Mouse (Mus musculus): ENCODE measurements around the gene Ccdc61. TPM values are rescaled to one million over a fixed set of nuclear protein-coding genes. Genes with fewer than 3 reads are reported as not detected.

Gene Ccdc61
- total RNA-seq, 1 experiment = 11.8 TPM

DNA sequence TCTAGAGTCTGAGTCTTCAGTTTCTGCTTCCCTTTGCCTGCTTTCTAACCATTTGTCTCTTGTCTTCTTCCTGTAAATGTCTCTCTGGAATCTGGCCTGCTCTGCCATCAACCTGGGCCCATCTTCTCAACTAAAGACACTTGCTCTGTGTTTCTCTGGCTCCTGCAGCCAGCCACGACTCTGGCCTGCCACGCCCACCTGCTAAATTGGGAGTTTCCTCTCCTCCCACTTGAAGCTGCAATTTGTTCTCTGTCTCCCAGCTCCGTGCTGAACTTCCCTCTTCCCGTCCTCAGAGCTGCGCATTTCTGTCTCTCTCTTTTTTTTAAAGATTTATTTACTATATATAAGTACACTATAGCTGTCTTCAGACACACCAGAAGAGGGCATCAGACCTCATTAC, 65.4 kb downstream of the Ccdc61 start:
- in situ Hi-C loops (cut with MboI; ENCODE audit: low sequenced_read_pairs in 2 of 2, unreplicated experiment in 2 of 2) = no loop called here
- H3K4me1 ChIP-seq (ENCODE audit: control insufficient read depth in 2 of 2, insufficient read depth in 2 of 2, low read length in 2 of 2, poor library complexity in 1 of 2) = peaks cover 1 to 9% of the 10 kb centered on the region in 2 experiments; a peak in 3 of 4 replicates
- H3K4me3 ChIP-seq (ENCODE audit: insufficient read depth in 1 of 2, low read depth in 1 of 2, low read length in 2 of 2, poor library complexity in 1 of 2, severe bottlenecking in 1 of 2) = no peak overlapping the region
- H3K9me3 ChIP-seq (ENCODE audit: control insufficient read depth, insufficient read depth, low read depth, low read length) = no peaks in the 10 kb centered on the region
- no peak overlapping the region for H3K9ac ChIP-seq (ENCODE audit: insufficient read depth, low read depth, low read length, poor library complexity, severe bottlenecking)
- H3K27ac ChIP-seq (ENCODE audit: insufficient read depth, low read depth, low read length, poor library complexity, severe bottlenecking) = no peak overlapping the region
- no peak for TF ChIP-seq HCFC1 (IDR thresholded peaks at IDR 0.05; ENCODE audit: borderline replicate concordance, insufficient read depth, low read length)
- TF ChIP-seq ZC3H11A (IDR thresholded peaks at IDR 0.05; ENCODE audit: borderline replicate concordance, low read depth, low read length) = no peak
- TF ChIP-seq MAFK (IDR thresholded peaks at IDR 0.05; ENCODE audit: insufficient read depth, low read depth, low read length) = no peak
- TF ChIP-seq ZNF384 (IDR thresholded peaks at IDR 0.05; ENCODE audit: low read depth, low read length) = no peak
- no peak for TF ChIP-seq CHD2 (IDR thresholded peaks at IDR 0.05; ENCODE audit: low read depth, low read length)
- no peak for DNase-seq (ENCODE audit: low read depth, low spot score)
- no peaks in the 10 kb centered on the region for H3K36me3 ChIP-seq (ENCODE audit: control insufficient read depth, insufficient read depth, low read length, poor library complexity, severe bottlenecking)

DNA sequence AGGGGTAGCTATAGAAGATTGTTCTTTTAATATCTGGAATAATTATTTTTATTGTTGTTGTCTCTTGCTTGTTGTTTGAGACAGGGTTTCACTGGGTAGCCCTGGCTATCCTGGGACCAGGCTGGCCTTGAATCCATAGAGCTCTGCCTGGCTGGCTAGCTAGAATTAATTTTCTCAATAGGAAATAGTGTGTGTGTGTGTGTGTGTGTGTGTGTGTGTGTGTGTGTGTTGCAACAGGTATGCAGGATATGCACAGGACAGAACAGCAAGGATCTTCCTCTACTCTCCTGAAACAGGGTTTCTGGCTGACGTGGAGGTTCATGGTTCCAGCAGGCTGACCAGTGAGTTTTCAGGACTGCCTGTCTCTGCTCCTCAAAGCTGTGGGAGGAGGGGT, 69.0 kb downstream of the Ccdc61 start:
- H3K9me3 ChIP-seq (ENCODE audit: control insufficient read depth, insufficient read depth, low read depth, low read length) = no peaks in the 10 kb centered on the region
- TF ChIP-seq HCFC1 (IDR thresholded peaks at IDR 0.05; ENCODE audit: borderline replicate concordance, insufficient read depth, low read length) = no peak
- no peak for TF ChIP-seq ZC3H11A (IDR thresholded peaks at IDR 0.05; ENCODE audit: borderline replicate concordance, low read depth, low read length)
- H3K4me1 ChIP-seq (ENCODE audit: control insufficient read depth in 2 of 2, insufficient read depth in 2 of 2, low read length in 2 of 2, poor library complexity in 1 of 2) = peaks cover 1 to 10% of the 10 kb centered on the region in 2 experiments; a peak in 3 of 4 replicates
- no peaks in the 10 kb centered on the region for H3K36me3 ChIP-seq (ENCODE audit: control insufficient read depth, insufficient read depth, low read length, poor library complexity, severe bottlenecking)
- H3K9ac ChIP-seq (ENCODE audit: insufficient read depth, low read depth, low read length, poor library complexity, severe bottlenecking) = peak overlapping the region; percentile 33; the same call in 1 of the 2 replicates
- H3K27ac ChIP-seq (ENCODE audit: insufficient read depth, low read depth, low read length, poor library complexity, severe bottlenecking) = no peak overlapping the region; the same call in 1 of the 2 replicates
- no peak for DNase-seq (ENCODE audit: low read depth, low spot score)
- H3K4me3 ChIP-seq (ENCODE audit: insufficient read depth in 1 of 2, low read depth in 1 of 2, low read length in 2 of 2, poor library complexity in 1 of 2, severe bottlenecking in 1 of 2) = peak overlapping the region; percentile 1 to 53; a peak in 3 of 4 replicates
- in situ Hi-C loops (cut with MboI; ENCODE audit: low sequenced_read_pairs in 2 of 2, unreplicated experiment in 2 of 2) = no loop called here

Other genes starting within 250 kb of the Ccdc61 start
- not detected in 2 replicates for gene Psg20, start 224.2 kb downstream of the Ccdc61 start, total RNA-seq (2012; rRNA removed)
- gene Psg22, start 192.3 kb downstream of the Ccdc61 start, total RNA-seq (2012; rRNA removed) = not detected in 2 replicates
- not detected in 2 replicates for gene Psg19, start 111.9 kb downstream of the Ccdc61 start, total RNA-seq (2012; rRNA removed)
- not detected in 2 replicates for gene Psg17, start 88.8 kb downstream of the Ccdc61 start, total RNA-seq (2012; rRNA removed)
- gene Mill2, start 70.4 kb downstream of the Ccdc61 start, total RNA-seq (2012; rRNA removed) = 0.04 and 0.21 TPM in 2 replicates
- 0.89 and 1.4 TPM in 2 replicates for gene Pglyrp1, start 39.1 kb downstream of the Ccdc61 start, total RNA-seq (2012; rRNA removed)
- gene Nova2, start 15.5 kb upstream of the Ccdc61 start, total RNA-seq (2012; rRNA removed) = 0.79 and 0.80 TPM in 2 replicates
- not detected in 2 replicates for gene Nanos2, start 77.0 kb upstream of the Ccdc61 start, total RNA-seq (2012; rRNA removed)
- 3.1 and 3.7 TPM in 2 replicates for gene Mypop, start 80.8 kb upstream of the Ccdc61 start, total RNA-seq (2012; rRNA removed)
- gene Irf2bp1, start 93.6 kb upstream of the Ccdc61 start, total RNA-seq (2012; rRNA removed) = 15.9 and 16.3 TPM in 2 replicates
- 1.6 and 1.7 TPM in 2 replicates for gene Foxa3, start 113.1 kb upstream of the Ccdc61 start, total RNA-seq (2012; rRNA removed)
- gene Sympk, start 114.0 kb upstream of the Ccdc61 start, total RNA-seq (2012; rRNA removed) = 91.5 and 105 TPM in 2 replicates
- gene Rsph6a, start 144.3 kb upstream of the Ccdc61 start, total RNA-seq (2012; rRNA removed) = 0.94 and 2.3 TPM in 2 replicates
- gene Dmwd, start 165.8 kb upstream of the Ccdc61 start, total RNA-seq (2012; rRNA removed) = 41.3 and 45.2 TPM in 2 replicates
- gene Dmpk, start 173.4 kb upstream of the Ccdc61 start, total RNA-seq (2012; rRNA removed) = 32.6 and 34.1 TPM in 2 replicates
- 2.9 and 3.0 TPM in 2 replicates for gene Six5, start 184.2 kb upstream of the Ccdc61 start, total RNA-seq (2012; rRNA removed)
- 1.2 and 1.9 TPM in 2 replicates for gene Gm4969, start 208.0 kb upstream of the Ccdc61 start, total RNA-seq (2012; rRNA removed)
- gene Fbxo46, start 209.4 kb upstream of the Ccdc61 start, total RNA-seq (2012; rRNA removed) = 19.5 and 27.1 TPM in 2 replicates
- 8.1 and 11.7 TPM in 2 replicates for gene Qpctl, start 238.9 kb upstream of the Ccdc61 start, total RNA-seq (2012; rRNA removed)
- gene Snrpd2, start 239.3 kb upstream of the Ccdc61 start, total RNA-seq (2012; rRNA removed) = 355 and 382 TPM in 2 replicates